Mouse (Mus musculus) lung, embryonic 16.5 days (tissue): ENCODE measurements at regions not wholly inside any gene's neighbourhood (a gene's known extent, or its start where the extent isn't known, plus 50 kb on each side); places are given as distances from the start of the nearest gene placed in this dataset.

Source experiments
- ATAC-seq: fragments of 200-750 bp; cut with Nextera tagmentation; 2 replicates; pipeline ENCODE4 v1.8.0; 2017; ENCODE audit warnings: low read depth, mild to moderate bottlenecking, moderate library complexity
- H3K27ac ChIP-seq: fragments of 300-500 bp; sonication (generic); 2 replicates; pipeline ENCODE4 v1.5.1; 2014; ENCODE audit warnings: mild to moderate bottlenecking, control low read depth, low read length
- H3K27me3 ChIP-seq: fragments of 300-500 bp; sonication (generic); 2 replicates; pipeline ENCODE4 v1.6.1; 2014; ENCODE audit warnings: low read depth, low read length, mixed read lengths; ENCODE audit not compliant: control insufficient read depth, insufficient read depth
- H3K36me3 ChIP-seq: fragments of 300-500 bp; sonication (generic); 2 replicates; pipeline ENCODE4 v1.6.1; 2014; ENCODE audit warnings: low read length; ENCODE audit not compliant: control insufficient read depth, insufficient read depth
- H3K4me1 ChIP-seq: fragments of 300-500 bp; sonication (generic); replicated peaks from 2 replicates; pipeline ENCODE4 v1.6.1; 2014; ENCODE audit warnings: low read length, mixed read lengths; ENCODE audit not compliant: control insufficient read depth, insufficient read depth
- H3K4me2 ChIP-seq: fragments of 300-500 bp; sonication (generic); 2 replicates; pipeline ENCODE4 v1.6.1; 2014; ENCODE audit warnings: low read depth, low read length, control low read depth
- H3K4me3 ChIP-seq: fragments of 300-500 bp; sonication (generic); 2 replicates; pipeline ENCODE4 v1.5.1; 2014; ENCODE audit warnings: mild to moderate bottlenecking, low read length, control low read depth
- H3K9ac ChIP-seq: fragments of 300-500 bp; sonication (generic); 2 replicates; pipeline ENCODE4 v1.6.1; 2014; ENCODE audit warnings: low read length, control low read depth
- H3K9me3 ChIP-seq: fragments of 300-500 bp; sonication (generic); 2 replicates; pipeline ENCODE4 v1.6.1; 2016; ENCODE audit warnings: low read length; ENCODE audit not compliant: control insufficient read depth
- WGBS: fragments of 180-500 bp; shearing (Covaris S2); extraction: QIAGEN DNeasy Blood & Tissue Kit; methylation state at CpG from one replicate; pipeline ENCODE4 v1.1.7; 2014; 5-methylcytosine and 5-hydroxymethylcytosine counted together

DNA sequence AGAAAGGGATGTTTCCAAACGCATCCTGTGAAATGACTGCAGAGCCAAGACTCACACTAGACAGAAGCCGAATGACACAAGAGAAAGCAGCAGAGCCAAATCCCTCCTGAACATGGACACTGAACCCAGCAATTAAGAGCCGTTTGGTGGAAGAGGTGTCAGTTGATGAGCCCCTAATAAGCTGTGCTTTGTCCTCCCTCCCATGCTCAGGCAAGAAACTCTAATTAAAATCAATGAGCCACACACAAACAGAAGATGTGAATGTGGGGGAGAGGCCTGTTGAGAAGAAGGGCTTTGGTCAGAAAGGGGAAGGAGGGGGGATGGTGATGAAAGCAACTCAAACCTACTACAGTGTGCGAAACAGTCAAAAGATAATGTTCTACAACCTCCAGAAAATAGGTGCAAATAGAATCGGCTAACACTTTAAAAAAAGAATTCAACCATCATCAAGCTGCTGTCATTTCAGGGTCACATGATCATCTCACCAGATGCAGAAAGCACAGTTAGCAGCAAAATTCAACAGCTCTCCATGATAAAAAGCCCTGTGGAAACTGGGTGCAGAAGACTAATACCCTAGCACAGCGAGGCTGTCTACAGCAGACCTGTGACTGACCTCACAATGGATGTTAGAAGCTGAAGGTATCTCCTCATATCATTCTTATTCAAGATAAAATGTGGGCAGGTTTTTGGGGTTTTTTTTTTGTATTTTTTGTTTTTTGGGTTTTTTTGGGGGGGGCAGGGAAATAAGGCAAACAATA is 153.2 kb upstream of the Gm15217 start:
- 62% methylated on average over 6 of the region's 6 CpGs for WGBS
- no peak for ATAC-seq
- H3K9me3 ChIP-seq, result no peaks in the 10 kb centered on the region

DNA sequence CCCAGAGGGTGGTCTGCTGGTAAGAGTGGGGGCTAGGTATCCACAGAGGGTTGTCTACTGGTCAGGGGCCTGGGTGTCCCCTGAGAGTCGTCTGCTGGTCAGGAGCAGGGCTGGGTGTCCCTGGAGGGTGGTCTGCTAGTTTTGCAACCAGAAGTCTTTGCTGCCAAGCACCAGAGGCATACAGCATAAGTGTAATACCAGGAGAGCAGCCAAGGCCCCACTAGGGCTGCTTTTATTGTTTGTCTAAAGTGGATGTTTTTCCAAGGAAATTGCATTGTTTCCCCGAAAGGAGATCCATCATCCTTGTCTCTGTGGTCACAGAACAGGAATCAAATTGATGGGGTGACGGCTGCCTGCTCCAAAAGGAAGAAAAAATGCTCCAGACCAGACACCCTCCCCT is 145.2 kb upstream of the Gm15217 start:
- 31% methylated on average over 3 of the region's 3 CpGs for WGBS
- Histone ChIP-seq H3K36me3 (no peaks in the 10 kb centered on the region), H3K9ac (no peak overlapping the region), H3K27me3 (no peaks in the 10 kb centered on the region), H3K27ac (peak overlapping the region; percentile 29; the same call in 1 of the 2 replicates), H3K9me3 (no peaks in the 10 kb centered on the region), H3K4me2 (no peak overlapping the region), H3K4me1 (peaks cover 14% of the 10 kb centered on the region; the same call in 1 of the 2 replicates), H3K4me3 (no peak overlapping the region)
- peak; percentile 90 for ATAC-seq

More for the DNA sequence above, 153.2 kb upstream of the Gm15217 start:
- Histone ChIP-seq H3K4me3 (no peak overlapping the region), H3K27me3 (no peaks in the 10 kb centered on the region), H3K27ac (no peak overlapping the region), H3K9ac (no peak overlapping the region), H3K4me1 (peaks cover 6% of the 10 kb centered on the region; the same call in 1 of the 2 replicates), H3K4me2 (no peak overlapping the region), H3K36me3 (no peaks in the 10 kb centered on the region)

- no peak overlapping the region for H3K4me3 ChIP-seq
- no peaks in the 10 kb centered on the region for H3K27me3 ChIP-seq
- peak overlapping the region; percentile 21; the same call in 1 of the 2 replicates for H3K27ac ChIP-seq
- no peaks in the 10 kb centered on the region for H3K9me3 ChIP-seq
- ATAC-seq, result peak; percentile 43
- H3K9ac ChIP-seq, result no peak overlapping the region
- no peak overlapping the region for H3K4me2 ChIP-seq
- no peaks in the 10 kb centered on the region for H3K36me3 ChIP-seq
- 78% methylated on average over 8 of the region's 8 CpGs for WGBS
- peaks cover 14% of the 10 kb centered on the region; the same call in 1 of the 2 replicates for H3K4me1 ChIP-seq
Observed at GRCm38 (mm10) chr14:46234835-46235234, 144.4 kb upstream of the Gm15217 start.

GRCm38 (mm10) chr14:46240046-46240800 is 139.0 kb upstream of the Gm15217 start:
- peaks cover 15% of the 10 kb centered on the region for H3K4me1 ChIP-seq
- no peak overlapping the region for H3K4me3 ChIP-seq
- no peaks in the 10 kb centered on the region for H3K27me3 ChIP-seq
- H3K9ac ChIP-seq, result no peak overlapping the region
- peak; percentile 84 for ATAC-seq
- no peak overlapping the region for H3K4me2 ChIP-seq
- no peaks in the 10 kb centered on the region for H3K9me3 ChIP-seq
- no peak overlapping the region for H3K27ac ChIP-seq
- no peaks in the 10 kb centered on the region for H3K36me3 ChIP-seq
- 45% methylated on average over 15 of the region's 15 CpGs for WGBS

DNA sequence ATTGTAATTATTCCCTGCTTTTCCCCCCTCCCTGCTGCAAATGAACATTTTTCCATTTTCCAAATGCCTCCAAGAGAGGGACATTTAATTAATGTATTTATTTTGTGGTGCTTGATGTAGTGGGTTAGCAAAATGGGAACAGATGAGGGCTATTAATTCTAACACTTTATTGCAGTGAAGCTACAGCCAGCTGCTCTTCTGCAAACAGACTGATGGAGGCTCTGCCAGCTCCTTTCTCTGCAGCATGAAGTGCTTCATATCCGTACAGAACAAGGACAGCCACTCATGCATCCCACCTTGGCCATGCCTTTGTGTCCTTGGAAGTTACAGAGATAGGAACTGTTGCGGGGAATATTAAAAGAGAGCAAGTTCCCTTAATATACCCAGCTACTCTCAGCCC is 138.3 kb upstream of the Gm15217 start:
- Histone ChIP-seq H3K4me3 (no peak overlapping the region), H3K27me3 (no peaks in the 10 kb centered on the region), H3K9me3 (no peaks in the 10 kb centered on the region), H3K9ac (no peak overlapping the region), H3K4me1 (peaks cover 13% of the 10 kb centered on the region), H3K4me2 (no peak overlapping the region), H3K27ac (no peak overlapping the region), H3K36me3 (no peaks in the 10 kb centered on the region)
- peak; percentile 34; the same call in 1 of the 2 replicates for ATAC-seq
- WGBS, result 52% methylated on average over 2 of the region's 2 CpGs

- ATAC-seq, result peak; percentile 76
Observed at GRCm38 (mm10) chr14:46247491-46248484, 131.4 kb upstream of the Gm15217 start.

DNA sequence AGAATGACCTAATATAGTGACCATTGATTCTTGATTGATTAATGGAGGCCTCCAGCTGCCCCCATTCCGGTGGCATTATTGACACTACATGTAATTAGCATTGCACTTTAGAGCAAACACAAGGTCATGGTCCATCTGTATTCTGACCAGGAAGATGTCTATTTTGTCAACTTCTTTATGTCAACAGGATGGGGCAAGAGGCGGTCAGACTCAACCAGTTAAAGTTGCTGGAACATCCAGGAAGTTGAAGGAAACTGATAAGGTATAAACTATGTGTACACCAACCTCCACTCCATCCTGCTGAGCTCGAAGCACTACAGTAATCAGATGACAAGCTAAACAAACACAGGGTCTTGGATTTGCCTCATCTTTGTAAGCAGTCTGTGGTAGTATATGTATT is 130.1 kb upstream of the Gm15217 start:
- H3K4me1 ChIP-seq, result 0 out of 2 replicates have a peak, but pooled peaks cover 2% of the 10 kb centered on the region
- no peak overlapping the region for H3K27ac ChIP-seq
- ATAC-seq, result no peak
- no peaks in the 10 kb centered on the region for H3K36me3 ChIP-seq
- H3K9ac ChIP-seq, result no peak overlapping the region
- no peaks in the 10 kb centered on the region for H3K9me3 ChIP-seq
- 33% methylated on average over 3 of the region's 3 CpGs for WGBS
- no peak overlapping the region for H3K4me3 ChIP-seq
- no peaks in the 10 kb centered on the region for H3K27me3 ChIP-seq
- H3K4me2 ChIP-seq, result no peak overlapping the region

More at GRCm38 (mm10) chr14:46247491-46248484, 131.4 kb upstream of the Gm15217 start:
- Histone ChIP-seq H3K9ac (no peak overlapping the region), H3K9me3 (no peaks in the 10 kb centered on the region), H3K4me3 (no peak overlapping the region), H3K36me3 (no peaks in the 10 kb centered on the region), H3K27ac (peak overlapping the region; percentile 49), H3K27me3 (no peaks in the 10 kb centered on the region), H3K4me1 (0 out of 2 replicates have a peak, but pooled peaks cover 2% of the 10 kb centered on the region), H3K4me2 (0 out of 2 replicates have a peak overlapping the region, but pooled peaks have one; percentile 8)
- WGBS, result 64% methylated on average over 16 of the region's 16 CpGs

DNA sequence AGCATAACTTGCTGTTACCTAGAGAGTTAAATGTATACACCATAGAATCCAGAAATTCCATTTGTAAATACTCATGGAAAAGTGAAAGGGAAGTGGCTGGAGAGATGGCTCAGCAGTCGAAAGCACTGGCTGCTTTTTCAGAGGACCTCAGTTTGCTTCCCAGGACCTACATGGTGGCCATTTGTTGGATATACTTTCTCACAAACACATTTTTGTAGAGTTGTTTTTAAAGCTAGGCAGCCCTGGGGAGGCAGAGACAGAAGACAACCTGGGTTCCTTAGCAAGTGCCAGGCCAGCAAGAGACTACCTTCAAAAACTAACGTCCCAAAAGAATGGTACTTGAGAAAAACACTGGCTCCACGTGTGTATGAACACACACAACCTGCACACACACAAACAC is 124.0 kb upstream of the Gm15217 start:
- Histone ChIP-seq H3K27ac (no peak overlapping the region), H3K4me3 (no peak overlapping the region), H3K9ac (no peak overlapping the region), H3K4me2 (no peak overlapping the region), H3K4me1 (peaks cover 10% of the 10 kb centered on the region; the same call in 1 of the 2 replicates), H3K27me3 (no peaks in the 10 kb centered on the region), H3K9me3 (no peaks in the 10 kb centered on the region), H3K36me3 (no peaks in the 10 kb centered on the region)
- no peak for ATAC-seq
- 40% methylated on average over 3 of the region's 3 CpGs for WGBS
